Mouse (Mus musculus) E14TG2a.4 (cell line): ENCODE results near the gene Cyb5d1.

Experiments
- CTCF ChIP-seq: conservative IDR thresholded peaks from 2 replicates; pipeline ENCODE4 v1.5.1; 2014; ENCODE audit warnings: low read length
- NANOG ChIP-seq: IDR thresholded peaks from 2 replicates; pipeline ENCODE4 v1.6.1; 2014; ENCODE audit warnings: borderline replicate concordance, low read length, mixed read lengths
- POU5F1 ChIP-seq: IDR thresholded peaks from 2 replicates; pipeline ENCODE4 v1.6.1; 2014; ENCODE audit warnings: low read length, borderline replicate concordance

GRCm38 (mm10) chr11:69357690-69358089, 37.7 kb downstream of the Cyb5d1 start:
- TF ChIP-seq CTCF (no peak), NANOG (no peak), POU5F1 (no peak)
